Mouse (Mus musculus): Measurements from ENCODE around the gene Sostdc1.
A peak's percentile ranks its signal among the peaks of the same experiment; 100 is the strongest.

The Sostdc1 gene

GRCm38 (mm10) chr12:36313916-36314315 lies at the start of gene Sostdc1:
Gene Sostdc1 (plus strand): TSS chr12:36314139.
- no peak for DNase-seq (ENCODE audit: low spot score)

DNA sequence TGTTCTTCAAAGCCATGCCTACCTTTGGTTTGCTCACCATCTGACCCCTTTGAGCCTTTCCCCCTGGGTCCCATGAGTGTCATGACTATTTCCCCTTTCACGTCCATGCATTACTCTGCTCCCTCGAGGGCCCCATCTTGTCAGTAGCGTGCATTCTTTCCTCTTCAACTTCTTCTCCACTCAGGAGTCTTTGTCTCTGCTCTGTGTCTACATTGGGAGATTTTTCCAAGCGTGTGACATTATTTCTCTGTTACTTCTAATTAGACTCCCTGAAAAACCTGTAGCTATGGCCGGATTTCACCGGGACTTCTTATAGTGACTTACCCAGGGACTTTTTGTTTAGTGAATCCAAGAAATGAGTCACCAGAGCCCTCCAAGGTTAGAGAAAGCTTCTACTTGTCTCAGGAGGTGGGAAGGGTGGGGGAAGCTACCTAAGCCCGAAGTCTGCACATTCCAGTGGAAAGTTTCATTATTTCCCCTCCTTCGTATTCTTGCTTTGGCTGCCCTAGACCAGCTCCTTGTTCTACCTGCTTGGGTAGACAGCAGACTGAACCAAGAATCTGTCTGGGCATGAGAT lies 46.2 kb upstream of the Sostdc1 start:
- DNase-seq (ENCODE audit: low spot score), result no peak

GRCm38 (mm10) chr12:36274823-36275222 lies 39.1 kb upstream of the Sostdc1 start:
- DNase-seq (ENCODE audit: low spot score), result no peak

DNA sequence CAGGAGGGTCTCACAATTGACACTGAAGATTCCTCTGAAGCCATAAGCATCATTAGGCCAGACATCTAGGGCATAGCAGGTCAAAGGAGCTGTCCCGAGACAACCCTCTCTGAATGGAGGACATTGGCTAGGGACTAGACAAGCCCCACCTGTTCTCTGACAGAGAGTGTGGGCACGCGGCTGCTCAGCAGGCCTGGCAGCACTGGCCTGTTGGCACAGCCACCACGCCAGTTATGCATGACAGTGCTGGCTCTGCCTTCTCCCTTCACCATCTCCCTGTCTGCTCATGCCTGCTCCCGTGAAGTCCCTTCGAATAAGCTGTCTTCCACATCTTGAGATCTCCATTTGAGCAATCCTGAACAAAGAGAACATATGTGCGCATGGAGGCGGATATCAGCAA lies 24.3 kb upstream of the Sostdc1 start:
- no peak for DNase-seq (ENCODE audit: low spot score)

DNA sequence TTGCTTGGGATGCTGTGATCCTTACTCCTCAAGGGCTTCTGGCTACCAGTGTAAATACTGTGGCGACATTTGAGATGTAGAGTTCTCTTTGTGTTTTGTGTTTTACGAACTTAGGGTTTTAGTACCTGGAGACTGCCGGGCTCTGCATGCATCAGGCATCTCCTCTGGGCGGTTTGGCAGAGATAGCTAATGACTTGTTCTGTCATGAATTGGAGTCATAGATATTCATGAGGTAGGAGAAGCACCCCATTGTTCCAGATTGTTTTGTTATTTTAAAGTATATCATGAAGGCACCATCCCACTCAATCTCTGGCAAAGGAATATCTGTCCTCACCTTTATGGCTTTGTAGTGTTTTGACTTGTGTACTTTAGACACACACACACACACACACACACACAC lies 23.5 kb upstream of the Sostdc1 start:
- no peak for DNase-seq (ENCODE audit: low spot score)

DNA sequence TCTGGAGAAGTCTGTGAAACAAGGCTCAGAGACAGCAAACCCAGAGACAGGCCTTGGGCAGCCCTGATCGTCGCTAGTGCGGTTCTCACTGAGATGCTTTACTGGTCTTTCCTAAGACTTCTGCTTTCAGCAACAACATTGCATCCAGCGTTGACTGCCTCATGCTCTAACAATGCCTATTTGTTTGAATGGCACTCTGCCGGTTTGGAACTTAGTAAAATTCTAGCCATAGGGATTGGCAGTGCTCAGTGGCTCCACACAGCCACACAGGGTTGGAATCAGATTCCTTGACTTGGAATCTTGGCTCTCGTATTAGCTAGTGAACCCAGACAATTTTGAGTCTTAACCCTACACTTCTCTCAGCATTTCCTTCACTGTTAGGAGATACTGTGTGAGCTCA lies 22.6 kb upstream of the Sostdc1 start:
- no peak for DNase-seq (ENCODE audit: low spot score)

DNA sequence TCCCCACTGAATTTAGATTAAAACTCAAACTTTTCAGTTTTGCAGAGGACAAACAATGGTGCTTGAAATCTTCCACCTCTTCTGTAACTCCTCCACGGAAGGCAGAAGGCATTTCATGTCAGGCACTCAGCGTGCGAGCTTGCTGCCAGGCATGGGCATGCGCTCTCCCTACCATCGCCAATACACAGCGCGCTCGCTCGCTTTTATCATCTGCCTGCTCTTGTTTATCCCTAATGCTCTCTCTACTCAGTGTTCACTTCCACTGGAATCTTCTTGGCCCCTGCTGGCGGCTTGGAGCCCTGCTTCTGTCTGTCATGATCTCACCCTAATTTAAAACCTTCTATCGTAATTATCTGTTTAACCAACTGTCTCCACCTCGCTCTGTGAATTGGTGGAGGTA lies 11.6 kb upstream of the Sostdc1 start:
- DNase-seq (ENCODE audit: low spot score), result no peak

DNA sequence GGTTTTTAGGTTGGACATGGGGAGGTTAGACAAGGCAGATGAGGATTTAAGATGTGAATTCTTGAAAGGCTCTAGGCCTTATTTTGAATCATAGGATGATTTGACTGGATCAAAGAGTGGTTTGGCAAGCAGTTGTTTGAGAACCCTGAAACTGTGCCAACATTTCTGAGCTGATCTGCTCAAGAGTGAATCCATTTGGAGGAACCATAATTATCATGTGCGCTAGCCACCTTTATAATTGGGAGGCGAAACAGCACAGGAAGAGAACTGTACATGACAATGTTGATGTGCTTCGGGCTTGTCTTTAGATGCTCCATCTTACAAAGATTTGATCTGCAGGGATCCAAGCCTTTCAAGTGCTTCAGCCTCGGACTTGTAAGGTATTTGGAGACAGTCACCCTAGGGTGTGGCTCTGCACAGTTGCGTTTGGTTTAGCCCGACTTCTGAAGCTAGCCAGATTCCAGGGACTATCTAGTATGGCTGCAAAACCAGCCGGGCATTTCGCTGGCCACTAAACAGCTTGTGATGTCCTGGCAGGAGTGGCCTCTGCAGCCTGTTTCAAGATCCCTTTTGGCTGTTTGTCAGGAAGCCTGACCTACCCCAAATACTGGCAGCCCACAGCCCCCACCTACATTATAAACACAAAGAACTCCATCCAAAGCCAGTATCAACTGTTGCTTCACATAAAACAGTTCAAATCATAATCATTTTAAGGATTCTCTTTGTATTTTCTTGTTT lies 10.9 kb upstream of the Sostdc1 start:
- DNase-seq (ENCODE audit: low spot score), result no peak

DNA sequence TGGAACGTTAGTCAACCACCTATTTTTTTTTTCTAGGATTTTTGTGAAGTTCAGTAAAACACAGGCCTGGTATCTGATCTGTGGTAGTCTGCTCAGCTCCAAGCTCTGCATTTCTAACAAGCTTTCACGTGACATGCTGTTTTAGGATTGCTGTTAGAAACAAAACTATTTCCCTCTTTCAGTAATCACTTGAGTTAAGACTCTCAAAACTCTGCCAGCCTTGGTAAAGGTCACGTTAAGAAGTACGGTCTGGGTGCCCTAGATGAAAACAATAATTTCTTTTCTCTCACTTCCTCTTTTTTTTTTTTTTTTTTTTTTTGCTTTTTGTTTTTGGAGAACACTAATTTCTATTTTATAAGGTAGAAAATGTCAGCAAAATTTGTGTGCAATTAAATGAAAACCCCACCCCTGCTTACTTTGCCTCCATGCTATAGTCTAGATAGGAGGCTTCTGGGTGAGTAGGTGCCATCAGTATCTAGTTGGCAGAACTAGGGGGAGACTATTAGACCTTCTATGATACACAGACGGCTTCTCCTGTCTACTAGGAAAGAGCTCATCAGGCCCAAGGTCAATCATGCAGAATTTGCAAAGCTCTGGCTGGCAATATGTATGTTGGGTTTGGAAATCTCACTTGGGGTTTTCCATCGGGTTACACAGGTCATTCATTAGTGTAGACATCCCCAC lies 5.1 kb upstream of the Sostdc1 start:
- no peak for DNase-seq (ENCODE audit: low spot score)

DNA sequence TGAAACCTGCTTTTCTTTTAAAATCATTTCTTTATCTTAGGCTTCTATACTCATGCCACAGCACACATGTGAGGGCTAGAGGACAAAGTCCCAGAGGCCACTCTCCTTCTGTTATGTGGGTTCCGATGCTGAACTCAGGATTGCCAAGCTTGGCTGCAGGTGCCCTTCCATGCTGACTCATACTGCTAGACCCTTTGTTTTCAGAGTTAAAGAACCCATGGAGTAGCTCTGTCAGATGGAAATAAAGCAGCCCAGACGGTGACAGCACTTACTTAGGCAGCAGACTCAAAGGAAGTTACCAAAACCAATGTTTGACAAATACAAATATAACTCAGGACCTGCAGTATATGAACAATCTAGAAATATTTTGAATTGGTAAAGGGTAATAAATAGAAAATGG lies 924 bp upstream of the Sostdc1 start:
- no peak for DNase-seq (ENCODE audit: low spot score)

DNA sequence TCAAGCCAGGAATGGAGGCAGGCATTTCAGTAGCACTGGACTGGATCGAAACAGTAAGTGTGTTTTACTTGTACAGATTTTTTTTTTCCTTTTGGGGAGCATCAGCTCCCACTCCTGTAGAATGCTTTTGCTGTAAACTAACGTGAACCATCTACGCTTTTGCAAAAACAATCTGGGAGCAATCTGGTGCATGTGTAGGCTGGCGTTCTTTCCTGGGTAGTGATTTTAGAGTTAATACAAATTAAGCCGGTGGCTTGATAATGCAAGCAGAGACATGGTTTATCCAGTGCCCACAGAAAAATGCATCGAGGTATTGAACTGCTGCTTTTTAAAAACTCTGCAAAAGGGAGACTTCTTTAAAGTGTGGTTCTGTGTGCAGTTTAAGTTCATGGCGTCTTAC lies 507 bp downstream of the Sostdc1 start:
- DNase-seq (ENCODE audit: low spot score), result no peak

- no peak for DNase-seq (ENCODE audit: low spot score)
Measured at GRCm38 (mm10) chr12:36315527-36315926, 1.6 kb downstream of the Sostdc1 start.

GRCm38 (mm10) chr12:36316056-36316455 lies 2.1 kb downstream of the Sostdc1 start:
- no peak for DNase-seq (ENCODE audit: low spot score)

DNA sequence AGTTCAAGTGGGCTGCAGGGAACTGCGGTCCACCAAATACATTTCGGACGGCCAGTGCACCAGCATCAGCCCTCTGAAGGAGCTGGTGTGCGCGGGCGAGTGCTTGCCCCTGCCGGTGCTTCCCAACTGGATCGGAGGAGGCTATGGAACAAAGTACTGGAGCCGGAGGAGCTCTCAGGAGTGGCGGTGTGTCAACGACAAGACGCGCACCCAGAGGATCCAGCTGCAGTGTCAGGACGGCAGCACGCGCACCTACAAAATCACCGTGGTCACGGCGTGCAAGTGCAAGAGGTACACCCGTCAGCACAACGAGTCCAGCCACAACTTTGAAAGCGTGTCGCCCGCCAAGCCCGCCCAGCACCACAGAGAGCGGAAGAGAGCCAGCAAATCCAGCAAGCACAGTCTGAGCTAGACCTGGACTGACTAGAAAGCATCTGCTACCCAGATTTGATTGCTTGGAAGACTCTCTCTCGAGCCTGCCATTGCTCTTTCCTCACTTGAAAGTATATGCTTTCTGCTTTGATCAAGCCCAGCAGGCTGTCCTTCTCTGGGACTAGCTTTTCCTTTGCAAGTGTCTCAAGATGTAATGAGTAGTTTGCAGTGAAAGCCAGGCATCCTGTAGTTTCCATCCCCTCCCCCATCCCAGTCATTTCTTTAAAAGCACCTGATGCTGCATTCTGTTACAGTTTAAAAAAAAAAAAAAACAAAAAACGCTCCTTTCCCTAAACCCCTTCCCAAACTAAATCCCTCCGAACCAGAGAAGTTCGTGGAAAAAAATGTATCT lies 3.3 kb downstream of the Sostdc1 start:
- peak; percentile 10 for DNase-seq (ENCODE audit: low spot score)

DNA sequence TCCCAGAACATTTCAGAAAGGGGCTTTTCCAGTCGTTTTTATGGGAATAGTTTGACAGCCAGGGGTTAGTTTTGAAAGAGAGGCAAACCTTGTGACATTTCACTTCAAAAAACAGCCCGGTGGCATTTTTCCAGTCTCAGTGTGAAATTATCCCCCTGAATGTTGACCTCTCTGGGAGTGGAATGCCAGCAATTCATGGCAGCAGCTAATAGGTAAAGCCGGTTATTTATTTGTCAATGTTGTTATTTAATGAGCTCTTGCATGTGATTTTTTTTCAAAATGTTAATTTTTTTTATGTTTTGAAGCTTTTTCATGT lies 3.8 kb downstream of the Sostdc1 start:
- DNase-seq (ENCODE audit: low spot score), result no peak

GRCm38 (mm10) chr12:36326101-36326521 lies 12.2 kb downstream of the Sostdc1 start:
- no peak for DNase-seq (ENCODE audit: low spot score)

DNA sequence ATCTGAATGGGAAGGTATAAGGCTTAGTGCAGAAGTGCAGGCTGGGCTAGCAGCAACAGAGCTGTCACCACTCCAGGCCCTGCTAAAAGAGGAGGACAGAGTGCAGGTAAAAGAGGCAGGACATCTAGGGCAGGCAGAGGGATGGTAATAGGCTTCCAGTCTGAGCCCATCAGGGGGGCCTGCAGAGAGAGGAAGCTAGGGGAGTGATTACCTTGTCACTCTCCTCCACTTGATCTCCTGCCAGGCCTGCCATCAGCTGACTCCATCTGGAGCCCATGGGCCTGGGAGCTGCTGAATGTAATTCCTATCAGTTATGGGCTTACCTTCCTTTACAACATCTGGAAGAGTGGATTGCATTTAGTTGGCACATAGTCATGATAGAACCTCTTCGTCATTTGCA lies 18.7 kb downstream of the Sostdc1 start:
- no peak for DNase-seq (ENCODE audit: low spot score)

- no peak for DNase-seq (ENCODE audit: low spot score)
Measured at GRCm38 (mm10) chr12:36333837-36334281, 19.9 kb downstream of the Sostdc1 start.

DNA sequence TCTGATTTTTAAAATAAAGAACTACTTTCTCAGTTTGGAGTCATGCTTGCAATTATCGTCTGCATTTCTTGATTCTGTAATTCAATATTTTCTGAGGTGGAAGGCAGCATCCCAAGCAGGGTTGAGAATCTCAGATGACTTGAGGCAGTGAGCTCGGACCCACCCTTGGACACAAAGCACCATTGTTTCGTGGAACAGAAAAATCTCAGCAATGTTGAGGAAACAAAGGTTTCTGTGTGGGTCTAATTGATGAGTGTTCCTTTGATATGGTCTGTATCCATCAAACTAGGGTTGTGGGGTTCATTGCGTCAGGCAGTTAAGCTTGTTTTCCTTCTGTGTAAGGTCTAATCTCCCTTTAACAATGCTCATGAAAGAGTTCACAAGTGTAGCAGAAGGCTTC lies 30.2 kb downstream of the Sostdc1 start:
- no peak for DNase-seq (ENCODE audit: low spot score)

- DNase-seq (ENCODE audit: low spot score), result no peak
Measured at GRCm38 (mm10) chr12:36360064-36360463, 46.1 kb downstream of the Sostdc1 start.

DNA sequence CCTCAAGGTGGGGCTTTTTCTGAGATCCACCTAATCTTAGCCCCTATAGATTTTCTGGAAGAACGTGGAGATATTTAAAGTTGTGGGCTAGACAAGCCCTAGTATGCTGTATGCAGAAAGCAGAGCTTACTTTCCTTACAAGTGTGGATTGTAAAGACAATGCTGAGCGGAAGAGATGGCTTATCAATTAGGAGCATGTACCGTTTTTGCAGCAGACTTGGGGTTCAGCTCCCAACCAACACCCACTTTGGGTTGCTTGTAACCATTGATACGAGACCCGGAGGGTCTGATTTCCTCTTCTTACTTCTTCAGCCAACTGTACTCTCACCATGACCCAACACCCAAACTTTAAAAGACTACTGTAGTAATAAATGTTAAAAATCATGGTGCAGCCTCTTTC lies 46.8 kb downstream of the Sostdc1 start:
- DNase-seq (ENCODE audit: low spot score), result no peak

DNA sequence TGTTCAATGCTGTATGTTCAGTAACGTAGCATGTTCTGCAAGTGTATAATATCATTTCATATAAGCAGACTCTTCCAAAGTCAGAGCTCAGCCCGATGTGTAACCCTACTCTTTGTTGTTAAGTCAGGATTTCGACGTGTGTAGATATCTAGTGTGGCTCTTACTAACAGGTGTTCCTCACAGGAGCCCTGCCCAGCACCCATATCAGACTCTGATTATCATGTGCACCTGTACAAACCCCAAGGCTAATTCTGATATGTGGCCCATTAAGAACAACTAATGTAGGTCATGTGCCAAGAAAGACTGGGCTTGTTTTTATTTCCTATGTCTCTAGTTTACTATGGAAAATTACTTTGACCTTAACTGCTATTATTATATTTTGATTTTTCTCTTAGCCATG lies 50.1 kb downstream of the Sostdc1 start:
- no peak for DNase-seq (ENCODE audit: low spot score)

All from ovary, postnatal 10 days (tissue).